Mouse (Mus musculus): Measurements from ENCODE around the gene Hist1h4c.
A peak's percentile ranks its signal among the peaks of the same experiment; 100 is the strongest.

DNA sequence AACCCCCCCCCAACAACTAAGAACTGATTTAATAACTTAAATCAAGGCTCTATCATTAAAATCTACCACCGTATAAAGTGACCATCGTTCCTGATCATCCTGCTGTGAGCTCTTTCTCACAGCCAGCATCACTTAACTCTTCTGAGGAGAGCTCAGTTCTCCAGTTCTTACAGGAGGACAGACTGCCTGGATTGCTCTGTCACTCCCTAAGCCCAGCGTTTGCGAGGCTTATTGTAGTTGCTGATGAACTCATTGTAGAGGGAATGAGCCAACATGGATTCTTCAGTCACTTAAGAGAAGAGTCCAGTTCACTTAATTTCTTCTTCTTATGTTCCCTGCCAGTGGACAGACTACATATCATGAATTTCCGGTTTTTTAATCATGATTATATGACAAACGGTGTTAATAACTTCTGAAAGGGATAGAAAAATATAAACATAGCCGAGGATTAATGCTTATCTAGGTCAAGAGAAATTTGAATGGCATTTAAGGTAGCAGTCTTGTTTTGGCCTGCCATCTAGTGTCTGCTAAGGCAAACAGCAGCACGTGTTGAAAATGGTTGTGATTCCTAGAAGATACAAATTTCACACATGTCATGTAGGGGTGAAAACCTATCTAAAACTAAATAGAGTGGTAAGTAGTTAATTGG lies 34.0 kb upstream of the Hist1h4c start:
- TF ChIP-seq POLR2A (IDR thresholded peaks at IDR 0.05; ENCODE audit: extremely low read depth, insufficient read depth, low read length) = no peak
- peak; percentile 57 for TF ChIP-seq CTCF (IDR thresholded peaks at IDR 0.05; ENCODE audit: low read depth, low read length)

Data from liver, adult 2 months (tissue).